Mouse (Mus musculus): ENCODE measurements around the gene Gm7137.
"Not testable (repeated sequence)": the region's sequence is repeated elsewhere in the genome, so short reads cannot be mapped to it uniquely, and the experiment has no call there.

Gene Gm7137

GRCm38 (mm10) chr10:77752312-77752711 is 35.7 kb downstream of the Gm7137 start:
- DNase-seq (ENCODE audit: low spot score in 2 of 2), result not testable (repeated sequence)

GRCm38 (mm10) chr10:77751254-77751653 is 36.7 kb downstream of the Gm7137 start, which contains the start of gene Gm9736:
TSS of gene Gm9736 (minus strand) at chr10:77751354.
- not testable (repeated sequence) for DNase-seq (ENCODE audit: low spot score in 2 of 2)

GRCm38 (mm10) chr10:77750686-77751085 is 37.3 kb downstream of the Gm7137 start:
- not testable (repeated sequence) for DNase-seq (ENCODE audit: low spot score in 2 of 2)

GRCm38 (mm10) chr10:77741924-77742688 is 45.9 kb downstream of the Gm7137 start, which contains the start of gene Gm18596:
TSS of gene Gm18596 (minus strand) at chr10:77742638.
- peak; percentile 27 to 32 for DNase-seq (ENCODE audit: low spot score in 2 of 2)

GRCm38 (mm10) chr10:77738929-77739328 is 49.1 kb downstream of the Gm7137 start:
- no peak for DNase-seq (ENCODE audit: low spot score in 2 of 2)

Measured in right cerebral cortex, postnatal 10 days (tissue).